Mouse (Mus musculus) ES-Bruce4 (cell line): ENCODE measurements at regions not wholly inside any gene's neighbourhood (a gene's known extent, or its start where the extent isn't known, plus 50 kb on each side); places are given as distances from the start of the nearest gene placed in this dataset.

Source experiments
- H3K27ac ChIP-seq: 2 replicates; pipeline ENCODE4 v1.5.1; 2012; ENCODE audit warnings: low read length, inconsistent platforms; ENCODE audit not compliant: insufficient read depth
- H3K27me3 ChIP-seq: 2 replicates; pipeline ENCODE4 v1.6.1; 2012; ENCODE audit warnings: mild to moderate bottlenecking, low read length, inconsistent platforms; ENCODE audit not compliant: control insufficient read depth, poor library complexity, insufficient read depth, severe bottlenecking
- H3K36me3 ChIP-seq: 2 replicates; pipeline ENCODE4 v1.6.1; 2012; ENCODE audit warnings: inconsistent platforms, mild to moderate bottlenecking, low read length, moderate library complexity; ENCODE audit not compliant: control insufficient read depth, poor library complexity, insufficient read depth, severe bottlenecking
- H3K4me1 ChIP-seq: one replicate; pipeline ENCODE4 v1.8.1; 2011; ENCODE audit warnings: low read length; ENCODE audit not compliant: control insufficient read depth, insufficient read depth
- H3K4me3 ChIP-seq: 2 replicates; pipeline ENCODE4 v1.5.1; 2011; ENCODE audit warnings: low read depth, mild to moderate bottlenecking, low read length
- H3K9ac ChIP-seq: 2 replicates; pipeline ENCODE4 v1.6.1; 2012; ENCODE audit warnings: low read depth, mild to moderate bottlenecking, inconsistent platforms; ENCODE audit not compliant: poor library complexity, severe bottlenecking
- H3K9me3 ChIP-seq: replicated peaks from 2 replicates; pipeline ENCODE4 v1.6.1; 2012; ENCODE audit warnings: mild to moderate bottlenecking, low read length, inconsistent platforms; ENCODE audit not compliant: control insufficient read depth, poor library complexity, insufficient read depth, severe bottlenecking
- CTCF ChIP-seq: IDR thresholded peaks from one replicate; pipeline ENCODE4 v1.8.1; 2011; ENCODE audit warnings: low read depth, low read length
- EP300 ChIP-seq: IDR thresholded peaks from 2 replicates; pipeline ENCODE4 v1.6.1; 2011; ENCODE audit warnings: low read depth, low read length; ENCODE audit not compliant: insufficient read depth
- POLR2A ChIP-seq: IDR thresholded peaks from one replicate; pipeline ENCODE4 v1.8.1; 2011; ENCODE audit warnings: low read length; ENCODE audit not compliant: insufficient read depth

GRCm38 (mm10) chr4:26273754-26274153 is 72.9 kb downstream of the Manea start:
- no peak overlapping the region for H3K4me3 ChIP-seq

GRCm38 (mm10) chr4:26259230-26260029 is 87.3 kb downstream of the Manea start:
- H3K27me3 ChIP-seq = no peaks in the 10 kb centered on the region
- no peaks in the 10 kb centered on the region for H3K36me3 ChIP-seq
- no peak for TF ChIP-seq EP300
- TF ChIP-seq CTCF = no peak
- TF ChIP-seq POLR2A = no peak
- no peak overlapping the region for H3K4me3 ChIP-seq
- no peak overlapping the region for H3K9ac ChIP-seq
- H3K27ac ChIP-seq = no peak overlapping the region
- H3K4me1 ChIP-seq = no peaks in the 10 kb centered on the region
- no peaks in the 10 kb centered on the region for H3K9me3 ChIP-seq

More at GRCm38 (mm10) chr4:26273754-26274153, 72.9 kb downstream of the Manea start:
- no peak overlapping the region for H3K9ac ChIP-seq
- H3K36me3 ChIP-seq = no peaks in the 10 kb centered on the region
- H3K27me3 ChIP-seq = no peaks in the 10 kb centered on the region
- H3K4me1 ChIP-seq = no peaks in the 10 kb centered on the region
- H3K27ac ChIP-seq = no peak overlapping the region
- TF ChIP-seq POLR2A (no peak), CTCF (no peak), EP300 (no peak)
- H3K9me3 ChIP-seq = no peaks in the 10 kb centered on the region

DNA sequence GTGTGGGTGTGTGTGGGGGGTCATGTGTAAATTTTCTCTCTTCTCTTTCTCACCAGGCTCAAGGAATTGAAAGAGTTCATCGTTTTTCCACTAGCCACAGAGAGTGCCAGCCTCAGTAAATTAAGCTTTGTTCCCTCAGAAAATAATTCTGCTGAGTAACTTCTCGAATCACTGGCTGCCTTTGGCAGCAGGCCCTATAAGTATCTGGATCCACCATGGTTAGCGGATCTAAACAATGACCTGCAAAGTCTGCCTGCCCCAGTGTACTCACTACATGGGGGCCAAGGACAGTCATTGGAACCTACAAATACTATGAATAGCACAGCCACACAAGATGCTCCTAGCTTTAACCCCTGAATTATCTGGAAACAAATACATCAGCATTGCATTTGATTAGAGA is 90.8 kb downstream of the Manea start:
- Histone ChIP-seq H3K9me3 (no peaks in the 10 kb centered on the region), H3K4me1 (no peaks in the 10 kb centered on the region), H3K36me3 (no peaks in the 10 kb centered on the region), H3K9ac (no peak overlapping the region), H3K27me3 (no peaks in the 10 kb centered on the region), H3K4me3 (no peak overlapping the region), H3K27ac (no peak overlapping the region)
- TF ChIP-seq EP300 (no peak), POLR2A (no peak), CTCF (no peak)

GRCm38 (mm10) chr4:26247925-26248856 is 98.5 kb downstream of the Manea start:
- Histone ChIP-seq H3K27me3 (no peaks in the 10 kb centered on the region), H3K36me3 (no peaks in the 10 kb centered on the region), H3K4me3 (no peak overlapping the region), H3K9me3 (no peaks in the 10 kb centered on the region), H3K9ac (no peak overlapping the region), H3K27ac (no peak overlapping the region), H3K4me1 (no peaks in the 10 kb centered on the region)
- TF ChIP-seq EP300 = no peak
- peak; percentile 87 for TF ChIP-seq CTCF
- no peak for TF ChIP-seq POLR2A

DNA sequence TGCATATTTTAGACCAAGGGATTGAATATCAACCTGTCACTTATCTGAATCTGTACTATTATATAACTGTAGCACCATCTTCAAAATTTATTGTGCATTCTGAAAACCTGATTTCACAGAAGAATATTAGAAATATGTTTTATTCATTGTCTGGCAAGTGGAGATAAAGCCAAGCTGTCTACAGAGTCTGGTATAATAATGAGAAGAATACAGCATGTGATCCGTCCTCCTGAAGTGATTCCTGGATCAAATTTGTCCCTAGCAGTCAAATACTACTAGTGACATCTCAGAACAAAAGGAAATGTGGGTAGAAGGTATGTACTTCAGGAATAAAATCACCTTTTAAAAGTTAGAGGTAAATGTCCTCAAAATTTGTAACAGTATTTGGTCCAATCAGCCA is 123.4 kb downstream of the Manea start:
- TF ChIP-seq CTCF (no peak), EP300 (no peak), POLR2A (no peak)
- no peak overlapping the region for H3K9ac ChIP-seq
- H3K4me1 ChIP-seq = no peaks in the 10 kb centered on the region
- no peaks in the 10 kb centered on the region for H3K36me3 ChIP-seq
- no peaks in the 10 kb centered on the region for H3K27me3 ChIP-seq
- no peaks in the 10 kb centered on the region for H3K9me3 ChIP-seq
- no peak overlapping the region for H3K4me3 ChIP-seq
- H3K27ac ChIP-seq = no peak overlapping the region
